Mouse (Mus musculus): ENCODE data around the gene Mrtfa.

DNA sequence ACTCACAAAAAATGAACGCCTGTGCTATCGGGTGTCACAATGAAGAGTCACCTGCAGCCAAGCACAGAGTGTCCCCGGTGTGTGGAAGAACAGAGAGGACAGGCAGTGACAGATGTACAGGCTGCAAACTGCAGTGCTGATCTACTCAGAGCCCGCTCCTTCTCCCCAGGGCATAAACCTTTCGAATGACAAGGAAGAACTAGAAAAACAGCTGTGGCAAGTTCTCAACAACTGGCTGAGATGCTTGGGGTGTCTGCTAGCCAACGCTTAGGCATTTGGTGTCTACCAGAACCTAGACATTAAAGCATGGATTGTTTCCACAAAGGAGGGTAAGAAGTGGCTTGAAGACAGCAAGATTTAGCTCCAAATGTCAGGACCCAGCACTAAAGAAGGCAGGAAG, 35.2 kb upstream of the Mrtfa start:
- TF ChIP-seq POLR2A (IDR thresholded peaks at IDR 0.05; ENCODE audit: low read depth, low read length) (no peak), CTCF (IDR thresholded peaks at IDR 0.05; ENCODE audit: extremely low read depth, insufficient read depth, insufficient read length, insufficient replicate concordance) (no peak)
